Mouse (Mus musculus): ENCODE results near the gene Lrp1. TPM values are rescaled to one million over a fixed set of nuclear protein-coding genes. Genes with fewer than 3 reads are reported as not detected.
A peak's percentile ranks its signal among the peaks of the same experiment; 100 is the strongest.

The Lrp1 gene
- polyA plus RNA-seq, 1 experiment from 2014 or later, result 99.4 TPM

DNA sequence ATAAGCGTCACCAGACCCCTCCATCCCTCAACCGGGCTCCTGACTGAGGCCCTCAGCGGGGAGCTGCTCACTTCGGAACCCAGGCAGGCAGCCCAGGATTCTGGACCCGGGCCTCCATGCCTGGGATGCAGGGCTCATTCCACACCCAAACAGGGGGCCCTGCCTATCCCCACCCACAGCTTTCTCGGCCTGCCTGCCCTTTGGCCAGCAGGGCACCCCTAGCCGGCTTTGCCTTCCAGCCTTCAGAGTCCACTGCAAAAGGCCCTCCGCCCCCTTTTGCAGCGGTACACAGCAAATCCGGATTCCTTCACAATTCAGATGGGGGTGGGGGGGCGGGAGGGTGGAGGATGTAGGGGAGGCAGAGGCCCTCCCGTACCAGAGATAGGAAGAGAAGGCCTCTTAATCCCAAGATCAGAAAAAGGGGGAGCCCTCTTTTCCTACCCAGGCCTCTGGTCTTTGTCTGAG lies 975 bp downstream of the Lrp1 start:
- H3K9ac ChIP-seq (replicated peaks), result peak overlapping the region; percentile 97
- H3K4me1 ChIP-seq (replicated peaks), result peaks cover 59% of the 10 kb centered on the region
- H3K27me3 ChIP-seq, result no peaks in the 10 kb centered on the region
- H3K4me2 ChIP-seq (replicated peaks), result peak overlapping the region; percentile 84
- no peaks in the 10 kb centered on the region for H3K9me3 ChIP-seq
- peaks cover 2% of the 10 kb centered on the region; the same call in 1 of the 2 replicates for H3K36me3 ChIP-seq
- H3K27ac ChIP-seq, result peak overlapping the region; percentile 94
- WGBS, result 0% methylated on average over 12 of the region's 12 CpGs
- H3K4me3 ChIP-seq (replicated peaks), result peak overlapping the region; percentile 91
- ATAC-seq, result peak; percentile 7

DNA sequence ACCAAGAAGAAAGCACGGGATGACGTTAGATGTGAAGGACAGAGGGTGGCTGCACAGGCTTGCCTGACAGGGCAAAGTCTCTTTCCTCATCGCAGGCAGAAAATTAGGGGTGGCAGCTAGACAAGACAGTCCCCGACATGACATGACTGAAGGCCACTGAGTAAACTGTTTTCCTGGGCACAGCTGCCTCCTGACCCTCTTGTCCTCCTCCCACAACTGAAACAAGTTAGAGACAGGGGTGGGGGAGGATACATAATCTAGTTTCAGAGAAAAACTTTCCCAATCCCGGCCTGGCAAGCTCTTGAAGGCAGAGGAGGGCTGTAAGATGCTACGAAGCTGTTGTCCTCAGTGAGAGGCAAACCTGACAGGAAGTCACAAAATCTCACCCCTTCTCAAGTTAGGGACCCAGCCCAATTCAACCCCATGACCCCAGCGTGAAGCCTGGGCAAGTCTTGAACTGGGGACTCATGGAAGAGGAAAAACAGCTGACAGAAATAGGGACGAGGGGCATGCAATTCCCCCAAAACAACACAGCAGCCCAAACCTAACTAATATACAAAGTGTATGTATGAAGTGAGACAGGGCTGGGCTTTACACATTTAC lies 1.7 kb downstream of the Lrp1 start:
- H3K27ac ChIP-seq, result peak overlapping the region; percentile 94
- 18% methylated on average over 8 of the region's 8 CpGs for WGBS
- H3K9ac ChIP-seq (replicated peaks), result peak overlapping the region; percentile 97
- H3K9me3 ChIP-seq, result no peaks in the 10 kb centered on the region
- no peak for ATAC-seq
- no peaks in the 10 kb centered on the region for H3K27me3 ChIP-seq
- peak overlapping the region; percentile 91 for H3K4me3 ChIP-seq (replicated peaks)
- peaks cover 67% of the 10 kb centered on the region for H3K4me1 ChIP-seq (replicated peaks)
- H3K36me3 ChIP-seq, result peaks cover 2% of the 10 kb centered on the region; the same call in 1 of the 2 replicates
- peak overlapping the region; percentile 84 for H3K4me2 ChIP-seq (replicated peaks)

DNA sequence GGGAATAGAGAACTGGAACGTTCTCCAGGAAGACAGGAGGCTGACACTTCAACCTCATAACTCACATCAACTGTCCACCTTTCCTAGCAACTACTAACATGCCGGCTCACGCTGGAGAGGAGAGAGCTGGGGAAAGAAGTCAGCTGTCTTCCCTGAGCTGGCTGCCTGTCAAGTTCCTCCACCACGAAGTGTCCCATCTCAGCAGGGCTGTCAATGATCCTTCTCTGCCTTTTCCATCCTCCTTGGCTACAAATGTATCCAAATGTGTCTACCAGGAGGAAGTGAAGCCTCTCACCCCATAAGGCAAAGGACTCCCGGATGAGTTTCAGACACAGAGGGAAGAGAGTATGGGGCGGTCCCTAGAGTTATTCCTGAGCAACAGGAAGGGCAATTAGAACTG lies 2.8 kb downstream of the Lrp1 start:
- ATAC-seq, result no peak
- H3K27ac ChIP-seq, result no peak overlapping the region
- no peaks in the 10 kb centered on the region for H3K27me3 ChIP-seq
- peaks cover 72% of the 10 kb centered on the region for H3K4me1 ChIP-seq (replicated peaks)
- peak overlapping the region; percentile 91 for H3K4me3 ChIP-seq (replicated peaks)
- peaks cover 9% of the 10 kb centered on the region for H3K36me3 ChIP-seq
- peak overlapping the region; percentile 84 for H3K4me2 ChIP-seq (replicated peaks)
- 59% methylated on average over 6 of the region's 6 CpGs for WGBS
- H3K9ac ChIP-seq (replicated peaks), result peak overlapping the region; percentile 44; the same call in 1 of the 2 replicates
- no peaks in the 10 kb centered on the region for H3K9me3 ChIP-seq

DNA sequence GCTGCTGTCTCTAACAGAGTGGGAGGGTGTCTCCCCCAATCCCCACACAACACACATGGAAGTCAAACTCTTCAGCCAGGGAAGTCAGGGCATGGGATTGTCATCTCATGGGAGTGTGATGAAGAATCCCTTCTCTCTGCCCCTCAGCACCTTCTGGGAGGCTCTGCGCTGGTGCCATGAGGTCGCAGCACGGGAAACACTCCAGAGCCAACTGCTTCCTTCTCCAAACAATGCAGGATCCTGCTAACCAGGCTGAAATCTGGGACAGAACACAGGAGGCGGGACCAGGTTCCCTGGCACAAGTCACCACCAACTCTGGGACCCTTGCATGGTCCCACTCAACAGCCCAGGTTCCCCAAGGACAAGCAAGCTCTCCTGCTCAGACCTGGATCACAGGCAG lies 3.7 kb downstream of the Lrp1 start:
- no peak for ATAC-seq
- Histone ChIP-seq H3K27ac (no peak overlapping the region), H3K9me3 (no peaks in the 10 kb centered on the region), H3K36me3 (peaks cover 17% of the 10 kb centered on the region), H3K4me2 (replicated peaks) (peak overlapping the region; percentile 84), H3K4me1 (replicated peaks) (peaks cover 70% of the 10 kb centered on the region), H3K4me3 (replicated peaks) (peak overlapping the region; percentile 16), H3K27me3 (no peaks in the 10 kb centered on the region), H3K9ac (replicated peaks) (peak overlapping the region; percentile 44)
- WGBS, result 70% methylated on average over 4 of the region's 4 CpGs

DNA sequence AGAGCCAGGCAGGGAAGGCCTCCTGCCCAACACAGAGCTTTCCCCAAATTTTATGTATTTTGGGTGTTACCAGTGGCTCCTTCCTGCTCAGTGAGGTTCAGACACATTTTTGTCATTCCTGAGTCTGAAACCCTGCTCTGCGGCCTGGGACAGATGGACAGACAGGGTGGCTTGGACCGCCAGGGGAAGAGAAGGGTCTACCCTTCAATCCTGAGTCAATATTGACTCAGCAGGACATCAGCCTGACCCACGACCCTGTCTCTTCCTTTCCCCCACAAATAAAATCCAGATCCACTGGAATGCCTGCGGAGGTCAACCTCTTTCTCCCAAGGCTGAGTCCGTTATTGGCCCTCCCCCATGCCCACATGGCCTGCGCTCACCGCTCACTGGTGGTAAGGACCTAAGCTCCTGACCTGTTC lies 4.7 kb downstream of the Lrp1 start:
- no peak overlapping the region; the same call in 1 of the 2 replicates for H3K4me2 ChIP-seq (replicated peaks)
- H3K27ac ChIP-seq, result no peak overlapping the region
- H3K9me3 ChIP-seq, result no peaks in the 10 kb centered on the region
- peaks cover 62% of the 10 kb centered on the region for H3K4me1 ChIP-seq (replicated peaks)
- no peak overlapping the region for H3K4me3 ChIP-seq (replicated peaks)
- H3K27me3 ChIP-seq, result no peaks in the 10 kb centered on the region
- ATAC-seq, result no peak
- WGBS, result 40% methylated on average over 7 of the region's 7 CpGs
- H3K36me3 ChIP-seq, result peaks cover 28% of the 10 kb centered on the region
- H3K9ac ChIP-seq (replicated peaks), result 0 out of 2 replicates have a peak overlapping the region, but pooled peaks have one; percentile 17

DNA sequence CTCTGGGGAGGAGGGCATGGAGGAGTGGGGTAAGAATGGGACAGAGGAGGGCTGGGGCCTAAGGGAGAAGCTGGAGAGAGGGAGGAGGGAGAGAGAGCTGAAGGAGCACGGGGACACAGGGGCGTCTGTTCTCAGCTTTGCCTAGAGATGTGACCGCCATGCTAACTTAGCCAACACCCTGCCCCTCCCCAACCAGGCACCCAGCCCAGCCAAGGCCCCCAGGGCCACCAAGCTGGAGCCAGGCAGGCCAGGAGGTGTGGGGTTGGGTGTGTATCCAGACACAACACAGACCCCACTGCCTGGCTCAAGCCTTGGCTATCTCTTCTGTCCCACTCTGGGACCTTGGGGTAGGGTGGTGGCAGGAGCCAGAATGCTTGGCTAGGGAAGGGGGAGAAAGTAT lies 5.4 kb downstream of the Lrp1 start:
- ATAC-seq, result no peak
- H3K9me3 ChIP-seq, result no peaks in the 10 kb centered on the region
- WGBS, result 76% methylated on average over 3 of the region's 3 CpGs
- no peaks in the 10 kb centered on the region for H3K27me3 ChIP-seq
- no peak overlapping the region; the same call in 1 of the 2 replicates for H3K4me2 ChIP-seq (replicated peaks)
- H3K36me3 ChIP-seq, result peaks cover 33% of the 10 kb centered on the region
- peaks cover 62% of the 10 kb centered on the region for H3K4me1 ChIP-seq (replicated peaks)
- H3K27ac ChIP-seq, result peak overlapping the region; percentile 39; the same call in 1 of the 2 replicates
- 0 out of 2 replicates have a peak overlapping the region, but pooled peaks have one; percentile 17 for H3K9ac ChIP-seq (replicated peaks)
- H3K4me3 ChIP-seq (replicated peaks), result no peak overlapping the region

- H3K27ac ChIP-seq, result no peak overlapping the region
- 0 out of 2 replicates have a peak overlapping the region, but pooled peaks have one; percentile 29 for H3K9ac ChIP-seq (replicated peaks)
- H3K27me3 ChIP-seq, result no peaks in the 10 kb centered on the region
- ATAC-seq, result no peak
- 43% methylated on average over 2 of the region's 2 CpGs for WGBS
- no peaks in the 10 kb centered on the region for H3K9me3 ChIP-seq
- no peak overlapping the region for H3K4me3 ChIP-seq (replicated peaks)
- H3K36me3 ChIP-seq, result peaks cover 38% of the 10 kb centered on the region
- H3K4me1 ChIP-seq (replicated peaks), result peaks cover 62% of the 10 kb centered on the region
- peak overlapping the region; percentile 15; the same call in 1 of the 2 replicates for H3K4me2 ChIP-seq (replicated peaks)
Measured at GRCm38 (mm10) chr10:127615034-127615374, 5.9 kb downstream of the Lrp1 start.

DNA sequence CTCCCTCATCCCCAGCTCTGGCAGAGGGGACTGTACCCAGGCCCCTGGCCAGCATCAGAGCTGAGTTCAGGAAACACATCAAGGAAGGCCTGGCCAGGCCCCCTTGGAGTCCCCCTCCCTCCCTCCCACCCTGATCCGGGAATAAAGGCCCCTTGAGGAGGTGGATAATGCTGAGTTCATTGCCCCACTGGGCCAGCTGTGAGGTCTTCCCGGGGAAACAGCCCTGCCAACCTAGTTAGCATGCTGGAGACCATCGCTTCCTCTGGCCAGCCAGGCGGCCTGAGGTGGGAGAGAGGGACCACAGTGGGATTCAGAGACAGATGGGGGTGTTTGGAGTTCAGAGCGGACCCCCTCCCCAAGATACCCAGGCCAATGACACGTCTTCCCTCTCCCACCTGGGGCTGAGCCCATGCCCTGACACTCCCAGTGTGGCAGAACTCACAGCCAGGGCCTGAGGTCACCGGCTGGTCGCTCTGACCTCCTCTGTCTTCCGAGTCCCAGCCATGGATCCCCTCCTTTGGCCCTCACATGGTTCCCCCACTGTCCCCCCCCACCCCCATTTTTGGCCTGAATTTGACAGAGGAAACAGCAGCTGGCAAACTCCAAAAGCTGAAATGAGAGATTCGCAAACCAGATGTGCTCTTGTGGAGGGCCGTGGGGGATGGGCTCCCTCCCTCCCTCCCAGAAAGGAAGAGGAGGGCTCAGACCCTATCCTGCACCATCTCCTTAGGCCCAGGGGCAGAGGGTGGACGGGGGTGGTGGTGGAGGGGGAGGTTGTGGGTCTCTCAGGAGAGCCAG lies 6.5 kb downstream of the Lrp1 start:
- Histone ChIP-seq H3K9me3 (no peaks in the 10 kb centered on the region), H3K27me3 (no peaks in the 10 kb centered on the region), H3K36me3 (peaks cover 44% of the 10 kb centered on the region), H3K4me1 (replicated peaks) (peaks cover 58% of the 10 kb centered on the region), H3K4me3 (replicated peaks) (no peak overlapping the region), H3K9ac (replicated peaks) (peak overlapping the region; percentile 29), H3K27ac (peak overlapping the region; percentile 30; the same call in 1 of the 2 replicates), H3K4me2 (replicated peaks) (peak overlapping the region; percentile 15; the same call in 1 of the 2 replicates)
- 24% methylated on average over 12 of the region's 12 CpGs for WGBS
- ATAC-seq, result peak; percentile 31; the same call in 1 of the 2 replicates

DNA sequence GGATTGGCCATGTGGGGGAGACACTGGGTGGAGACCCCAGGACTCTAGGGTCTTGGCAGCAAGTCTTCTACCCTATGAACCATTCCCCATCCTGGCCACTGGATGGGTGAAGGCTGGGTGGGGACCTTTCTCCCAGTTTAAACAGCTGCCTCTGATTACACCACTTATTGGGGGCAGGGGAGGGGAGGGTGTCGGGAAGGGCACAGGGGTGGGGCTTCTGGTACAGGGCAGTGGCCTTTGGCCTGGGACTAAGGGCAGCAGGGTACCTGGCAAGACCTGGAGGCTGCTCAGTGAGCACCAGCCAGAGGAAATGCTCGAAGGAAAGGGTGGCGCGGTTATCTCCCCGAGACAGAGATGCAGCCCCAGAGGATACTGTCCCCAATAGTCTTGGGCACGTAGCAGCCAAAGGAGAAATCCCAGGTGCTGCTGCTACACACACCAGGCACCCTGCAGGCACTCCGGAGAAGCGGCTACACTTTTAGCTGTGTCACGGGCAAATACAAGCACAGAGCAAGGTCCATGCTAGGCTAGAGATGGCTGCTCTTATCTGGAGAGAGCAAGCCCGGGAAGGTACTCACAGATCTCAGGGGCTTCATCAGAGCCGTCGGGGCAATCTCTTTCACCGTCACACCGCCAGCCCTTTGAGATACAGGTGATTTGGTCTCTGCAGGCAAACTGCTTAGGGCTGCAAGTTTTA lies 8.7 kb downstream of the Lrp1 start:
- Histone ChIP-seq H3K4me1 (replicated peaks) (peaks cover 36% of the 10 kb centered on the region), H3K9me3 (no peaks in the 10 kb centered on the region), H3K4me3 (replicated peaks) (no peak overlapping the region), H3K4me2 (replicated peaks) (no peak overlapping the region), H3K27ac (no peak overlapping the region), H3K9ac (replicated peaks) (no peak overlapping the region), H3K36me3 (peaks cover 66% of the 10 kb centered on the region), H3K27me3 (no peaks in the 10 kb centered on the region)
- WGBS, result 94% methylated on average over 14 of the region's 14 CpGs
- no peak for ATAC-seq

DNA sequence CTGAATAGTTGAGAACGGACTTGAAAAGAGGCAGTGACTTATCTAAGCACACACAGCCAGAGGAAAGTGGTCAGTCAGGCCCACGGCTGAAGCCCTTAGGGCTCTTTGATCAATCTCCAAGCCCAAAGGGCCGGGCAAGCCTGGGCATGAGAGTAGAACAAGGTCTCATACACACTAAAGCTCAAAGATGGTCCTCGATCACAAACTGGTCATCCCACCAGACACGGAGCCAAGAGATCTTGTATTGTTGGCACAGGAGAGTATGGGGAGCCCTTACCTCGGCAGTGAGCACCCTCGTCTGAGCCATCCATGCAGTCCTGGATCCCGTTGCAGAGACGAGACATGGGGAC lies 10.9 kb downstream of the Lrp1 start:
- Histone ChIP-seq H3K4me3 (replicated peaks) (no peak overlapping the region), H3K9me3 (no peaks in the 10 kb centered on the region), H3K4me1 (replicated peaks) (peaks cover 14% of the 10 kb centered on the region), H3K4me2 (replicated peaks) (no peak overlapping the region), H3K27me3 (no peaks in the 10 kb centered on the region), H3K9ac (replicated peaks) (no peak overlapping the region), H3K27ac (no peak overlapping the region), H3K36me3 (peaks cover 85% of the 10 kb centered on the region)
- 90% methylated on average over 9 of the region's 9 CpGs for WGBS
- no peak for ATAC-seq

GRCm38 (mm10) chr10:127609415-127610065 lies 11.4 kb downstream of the Lrp1 start:
- Histone ChIP-seq H3K4me3 (replicated peaks) (no peak overlapping the region), H3K27ac (no peak overlapping the region), H3K9me3 (no peaks in the 10 kb centered on the region), H3K4me1 (replicated peaks) (peaks cover 9% of the 10 kb centered on the region), H3K9ac (replicated peaks) (no peak overlapping the region), H3K4me2 (replicated peaks) (no peak overlapping the region), H3K27me3 (no peaks in the 10 kb centered on the region), H3K36me3 (peaks cover 90% of the 10 kb centered on the region)
- 80% methylated on average over 9 of the region's 9 CpGs for WGBS
- no peak for ATAC-seq

All from midbrain, embryonic 13.5 days (tissue).